Mouse (Mus musculus): Measurements from ENCODE around the gene Rack1. TPM values are rescaled to one million over a fixed set of nuclear protein-coding genes. Genes with fewer than 3 reads are reported as not detected.
A peak's percentile ranks its signal among the peaks of the same experiment; 100 is the strongest.

Gene Rack1
- polyA plus RNA-seq, 1 experiment from 2014 or later: 768 TPM

DNA sequence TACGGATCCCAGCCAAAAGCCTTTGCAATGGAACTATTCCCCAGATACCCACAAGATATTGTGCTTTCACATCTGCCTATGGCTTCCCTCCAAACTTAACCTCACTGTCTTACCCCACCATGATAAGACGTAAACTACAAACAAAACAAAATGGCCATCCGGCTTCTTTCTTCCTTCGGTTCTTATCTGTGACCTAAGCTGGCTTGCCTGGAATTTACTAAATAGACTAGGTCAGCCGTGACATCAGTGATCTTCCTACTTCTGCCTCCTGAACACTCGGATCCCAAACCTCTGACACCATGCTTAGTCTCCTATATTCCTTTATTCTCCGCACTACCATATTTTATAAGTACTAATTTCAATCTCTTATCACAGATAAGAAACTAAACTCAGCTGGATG is 1.8 kb upstream of the Rack1 start:
- peak overlapping the region; percentile 88 for H3K4me3 ChIP-seq
- H3K4me2 ChIP-seq: peak overlapping the region; percentile 95
- H3K27ac ChIP-seq: peak overlapping the region; percentile 90
- peaks cover 24% of the 10 kb centered on the region for H3K36me3 ChIP-seq
- H3K27me3 ChIP-seq (replicated peaks): no peaks in the 10 kb centered on the region
- H3K9me3 ChIP-seq (replicated peaks): no peaks in the 10 kb centered on the region
- 42% methylated on average over 7 of the region's 7 CpGs for WGBS (ENCODE audit: insufficient replicate concordance)
- H3K4me1 ChIP-seq: peaks cover 53% of the 10 kb centered on the region
- H3K9ac ChIP-seq: peak overlapping the region; percentile 93
- no peak for ATAC-seq

DNA sequence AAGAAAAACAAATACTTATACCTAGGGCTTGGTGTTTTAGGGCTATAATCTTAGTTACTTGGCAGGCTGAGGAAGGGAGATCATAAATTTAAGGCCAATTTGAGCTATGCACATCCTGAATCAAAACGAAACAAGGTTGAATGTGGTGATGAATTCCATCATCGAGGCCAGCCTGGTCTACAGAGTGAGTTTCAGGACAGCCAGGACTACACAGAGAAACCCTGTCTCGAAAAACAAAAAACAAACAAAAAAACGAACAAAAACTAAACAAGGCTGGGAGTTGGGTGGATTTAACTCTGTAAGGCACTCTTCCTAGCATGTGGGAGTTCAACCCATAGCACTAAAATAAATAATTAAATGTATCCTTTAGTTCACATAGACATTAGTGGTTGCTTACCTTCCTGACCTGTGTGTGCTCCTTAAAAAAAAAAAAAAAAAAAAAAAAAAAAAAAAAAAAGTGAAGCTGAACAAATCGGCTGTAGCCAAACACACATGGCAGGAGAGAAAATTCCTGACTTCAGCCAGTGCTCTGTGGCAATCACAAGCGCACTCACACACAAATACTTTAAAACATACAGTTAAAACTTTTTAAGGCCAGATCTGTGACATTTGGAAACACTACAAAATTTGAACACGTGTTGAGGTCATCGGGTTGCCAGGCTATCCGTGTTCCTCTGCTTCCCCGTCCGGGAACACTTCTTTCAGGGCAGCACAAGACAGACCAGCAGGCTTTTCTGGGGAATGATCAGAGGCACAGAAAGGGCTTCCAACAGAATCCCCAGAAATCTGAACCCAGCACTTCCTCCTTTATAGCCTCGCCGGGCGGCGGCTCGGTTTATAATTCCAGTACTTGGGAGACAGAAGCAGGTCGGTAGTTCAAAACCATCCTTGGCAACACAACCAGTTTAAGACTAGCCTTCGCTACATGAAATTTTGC is 880 bp upstream of the Rack1 start:
- peak overlapping the region; percentile 95 for H3K4me2 ChIP-seq
- H3K4me1 ChIP-seq: peaks cover 61% of the 10 kb centered on the region
- no peaks in the 10 kb centered on the region for H3K27me3 ChIP-seq (replicated peaks)
- H3K9ac ChIP-seq: peak overlapping the region; percentile 93
- ATAC-seq: no peak
- WGBS (ENCODE audit: insufficient replicate concordance): 7% methylated on average over 18 of the region's 18 CpGs
- H3K27ac ChIP-seq: peak overlapping the region; percentile 90
- H3K4me3 ChIP-seq: peak overlapping the region; percentile 88
- H3K9me3 ChIP-seq (replicated peaks): no peaks in the 10 kb centered on the region
- peaks cover 33% of the 10 kb centered on the region for H3K36me3 ChIP-seq

DNA sequence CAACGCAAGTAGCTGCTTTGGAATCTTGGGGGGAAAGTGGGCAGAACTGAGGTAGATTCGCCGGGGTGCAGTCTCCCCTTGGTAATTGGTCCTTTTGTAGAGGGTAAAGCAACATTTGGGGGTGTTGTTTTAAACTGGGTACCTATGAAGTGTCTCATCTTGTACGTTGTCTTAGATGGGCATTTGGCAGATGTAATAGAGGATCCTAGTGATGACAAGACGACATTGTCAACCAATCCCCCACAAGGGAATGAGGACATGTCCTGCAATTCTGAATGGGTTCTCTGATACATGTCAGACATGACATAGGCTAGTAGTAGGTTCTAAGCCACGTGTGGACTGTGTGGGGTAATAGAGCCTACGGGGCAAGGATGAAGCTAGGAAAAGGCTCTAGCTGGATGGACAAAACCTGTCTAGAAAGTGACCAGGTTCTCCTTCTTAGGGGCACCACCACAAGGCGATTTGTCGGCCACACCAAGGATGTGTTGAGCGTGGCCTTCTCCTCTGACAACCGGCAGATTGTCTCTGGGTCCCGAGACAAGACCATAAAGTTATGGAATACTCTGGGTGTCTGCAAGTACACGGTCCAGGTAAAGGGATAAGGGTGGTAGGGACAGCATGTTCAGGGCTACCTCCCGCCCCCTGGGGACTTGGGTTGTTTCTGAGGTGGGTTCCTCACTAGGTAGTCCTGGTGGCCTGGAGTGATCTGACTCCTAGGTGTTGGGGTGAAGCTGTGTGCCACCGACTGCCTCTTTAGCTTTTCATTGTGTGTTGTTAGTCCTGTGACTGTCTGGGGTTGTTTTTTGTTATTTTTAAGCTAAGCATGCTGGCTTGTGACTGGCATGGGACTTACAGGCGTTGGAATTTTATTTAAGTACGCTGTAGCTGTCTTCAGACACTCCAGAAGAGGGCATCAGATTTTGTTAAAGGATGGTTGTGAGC is 2.0 kb downstream of the Rack1 start:
- peaks cover 62% of the 10 kb centered on the region for H3K36me3 ChIP-seq
- H3K9ac ChIP-seq: peak overlapping the region; percentile 93
- no peak for ATAC-seq
- WGBS (ENCODE audit: insufficient replicate concordance): 49% methylated on average over 17 of the region's 17 CpGs
- peak overlapping the region; percentile 95 for H3K4me2 ChIP-seq
- no peaks in the 10 kb centered on the region for H3K9me3 ChIP-seq (replicated peaks)
- H3K27ac ChIP-seq: peak overlapping the region; percentile 90
- no peaks in the 10 kb centered on the region for H3K27me3 ChIP-seq (replicated peaks)
- H3K4me3 ChIP-seq: peak overlapping the region; percentile 88
- peaks cover 67% of the 10 kb centered on the region for H3K4me1 ChIP-seq

DNA sequence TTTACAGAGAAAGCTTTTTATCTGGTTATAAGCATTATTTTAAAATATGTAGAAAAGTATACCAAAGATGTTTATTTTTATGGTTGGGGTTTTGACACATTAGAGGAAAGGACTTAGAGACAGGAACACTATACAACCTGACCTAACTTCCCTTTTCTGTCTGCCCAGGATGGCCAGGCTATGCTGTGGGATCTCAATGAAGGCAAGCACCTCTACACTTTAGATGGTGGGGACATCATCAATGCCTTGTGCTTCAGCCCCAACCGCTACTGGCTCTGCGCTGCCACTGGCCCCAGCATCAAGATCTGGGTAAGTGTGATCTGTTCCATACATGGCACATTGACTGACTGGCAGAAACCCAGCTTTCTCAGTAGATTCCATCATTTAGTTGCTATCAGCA is 3.9 kb downstream of the Rack1 start:
- H3K4me1 ChIP-seq: peaks cover 50% of the 10 kb centered on the region
- H3K27ac ChIP-seq: peak overlapping the region; percentile 48; the same call in 1 of the 2 replicates
- no peak for ATAC-seq
- H3K4me2 ChIP-seq: no peak overlapping the region
- no peak overlapping the region for H3K9ac ChIP-seq
- WGBS (ENCODE audit: insufficient replicate concordance): 88% methylated on average over 2 of the region's 2 CpGs
- H3K27me3 ChIP-seq (replicated peaks): no peaks in the 10 kb centered on the region
- no peaks in the 10 kb centered on the region for H3K9me3 ChIP-seq (replicated peaks)
- H3K4me3 ChIP-seq: no peak overlapping the region
- peaks cover 81% of the 10 kb centered on the region for H3K36me3 ChIP-seq

DNA sequence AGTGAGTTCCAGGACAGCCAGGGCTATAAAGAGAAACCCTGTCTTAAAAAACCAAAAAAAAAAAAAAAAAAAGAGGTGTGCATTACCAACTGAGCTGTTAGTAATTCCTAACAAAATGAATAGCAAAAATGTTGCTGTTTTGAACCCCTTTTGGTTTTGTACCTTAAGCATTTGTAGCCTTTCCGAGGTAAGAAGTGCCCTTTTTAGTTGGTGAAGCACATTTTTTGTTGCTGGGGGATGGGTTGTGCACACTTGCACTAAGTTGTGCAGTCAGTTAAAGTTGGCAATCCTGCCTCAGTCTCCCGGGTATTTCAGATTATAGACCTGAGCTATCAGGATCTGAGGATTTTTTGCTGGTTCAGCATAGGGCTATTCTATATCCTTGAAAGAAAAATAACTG is 4.8 kb downstream of the Rack1 start:
- H3K27me3 ChIP-seq (replicated peaks): no peaks in the 10 kb centered on the region
- WGBS (ENCODE audit: insufficient replicate concordance): 72% methylated on average over 2 of the region's 2 CpGs
- peaks cover 90% of the 10 kb centered on the region for H3K36me3 ChIP-seq
- H3K27ac ChIP-seq: no peak overlapping the region
- H3K4me3 ChIP-seq: no peak overlapping the region
- ATAC-seq: no peak
- H3K9ac ChIP-seq: no peak overlapping the region
- no peaks in the 10 kb centered on the region for H3K9me3 ChIP-seq (replicated peaks)
- peaks cover 52% of the 10 kb centered on the region for H3K4me1 ChIP-seq
- no peak overlapping the region for H3K4me2 ChIP-seq

DNA sequence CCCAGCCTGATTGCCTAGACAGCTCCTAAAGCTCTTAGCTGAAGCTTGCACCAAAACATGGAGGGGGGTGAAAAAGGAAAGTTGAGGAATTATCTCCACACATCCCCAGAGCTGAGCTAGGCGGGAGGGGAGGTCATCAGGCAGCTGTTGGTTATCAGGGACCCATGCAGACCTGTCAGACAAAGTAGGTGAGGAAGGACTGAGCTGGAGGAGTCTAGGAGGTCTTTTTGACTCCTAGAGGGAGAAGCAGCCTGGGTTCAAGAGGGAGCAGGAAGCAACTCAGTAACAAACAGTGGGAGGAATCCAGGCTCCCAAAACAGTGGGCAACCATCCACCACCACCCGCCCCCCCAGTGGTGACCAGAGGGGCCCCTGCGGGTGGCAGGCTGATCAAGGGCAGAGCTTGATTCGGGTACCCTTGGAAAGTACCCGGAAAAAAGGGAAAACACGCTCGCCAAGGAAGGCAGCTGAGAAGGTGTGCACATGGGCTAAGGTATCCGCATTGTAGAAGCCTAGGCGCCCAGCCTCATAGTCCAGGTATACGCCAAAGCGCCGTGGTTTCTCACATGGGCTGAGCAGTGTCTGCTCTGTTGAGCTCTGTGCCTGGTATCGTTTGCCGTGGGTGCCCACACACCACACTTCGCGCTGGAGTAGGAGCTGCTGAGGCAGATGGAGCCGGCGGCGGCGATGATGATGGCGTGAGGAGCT is 6.9 kb downstream of the Rack1 start:
- H3K4me2 ChIP-seq: no peak overlapping the region
- no peaks in the 10 kb centered on the region for H3K9me3 ChIP-seq (replicated peaks)
- H3K9ac ChIP-seq: no peak overlapping the region
- 47% methylated on average over 21 of the region's 21 CpGs for WGBS (ENCODE audit: insufficient replicate concordance)
- H3K4me1 ChIP-seq: peaks cover 41% of the 10 kb centered on the region
- peaks cover 100% of the 10 kb centered on the region for H3K36me3 ChIP-seq
- ATAC-seq: peak; percentile 76
- no peaks in the 10 kb centered on the region for H3K27me3 ChIP-seq (replicated peaks)
- H3K27ac ChIP-seq: peak overlapping the region; percentile 52
- H3K4me3 ChIP-seq: no peak overlapping the region

DNA sequence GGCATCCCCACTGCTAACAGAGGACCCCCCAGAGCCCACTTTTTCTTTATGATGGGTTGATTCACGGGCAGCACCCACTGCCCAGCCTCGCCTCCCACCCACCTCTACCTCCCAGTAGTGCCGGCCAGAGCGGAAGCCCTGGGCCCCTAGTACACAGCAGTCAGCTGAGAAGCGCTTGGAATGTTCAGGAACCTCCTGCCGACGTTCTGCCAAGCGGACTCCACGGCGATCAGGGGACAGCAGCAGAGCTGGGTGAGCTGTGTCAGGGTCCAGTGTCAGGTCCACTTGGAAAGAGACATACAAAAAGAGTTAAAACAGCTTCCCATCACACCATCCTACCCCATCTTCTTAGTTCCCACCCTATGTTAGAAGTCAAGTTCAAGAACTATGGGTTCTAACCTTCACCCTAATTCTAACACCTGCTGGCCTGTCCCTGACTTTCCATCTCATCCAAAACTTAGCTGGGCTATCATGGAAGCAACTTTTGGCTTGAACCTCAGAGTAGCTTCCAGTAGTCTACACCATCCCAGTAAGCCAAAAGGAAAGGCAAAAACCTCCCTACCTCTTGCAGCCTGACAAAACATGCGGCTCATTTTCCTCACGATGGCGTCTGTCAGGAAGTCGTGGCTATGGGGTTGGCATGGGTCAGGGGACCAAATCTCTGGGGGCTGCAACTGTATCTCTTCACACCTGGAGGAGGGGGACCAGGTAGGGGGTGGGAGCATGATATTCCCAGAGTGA is 7.6 kb downstream of the Rack1 start:
- peak; percentile 33 for ATAC-seq
- Histone ChIP-seq H3K4me1 (peaks cover 34% of the 10 kb centered on the region), H3K27ac (peak overlapping the region; percentile 52)

DNA sequence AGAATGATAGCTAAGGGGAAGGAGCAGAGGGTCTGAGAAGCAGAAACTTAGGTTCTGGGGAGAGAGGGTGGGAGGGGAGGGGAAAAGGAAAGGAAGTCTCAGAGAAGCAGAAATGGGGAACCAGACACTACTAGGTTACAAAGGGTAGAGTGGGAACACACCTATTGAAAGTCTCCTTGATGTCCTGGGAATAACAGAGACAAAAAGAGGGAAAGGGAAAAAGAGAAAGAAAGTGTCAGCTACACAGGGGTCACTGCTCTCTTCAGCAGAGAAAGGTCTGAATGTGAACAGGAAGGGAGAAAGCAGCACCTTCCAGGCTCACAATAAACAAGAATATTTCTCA is 8.1 kb downstream of the Rack1 start:
- peaks cover 100% of the 10 kb centered on the region for H3K36me3 ChIP-seq
- H3K9ac ChIP-seq: no peak overlapping the region
- peaks cover 33% of the 10 kb centered on the region for H3K4me1 ChIP-seq

More for the DNA sequence above, 7.6 kb downstream of the Rack1 start:
- Histone ChIP-seq H3K27me3 (replicated peaks) (no peaks in the 10 kb centered on the region), H3K9me3 (replicated peaks) (no peaks in the 10 kb centered on the region), H3K36me3 (peaks cover 100% of the 10 kb centered on the region), H3K4me2 (no peak overlapping the region), H3K9ac (no peak overlapping the region), H3K4me3 (no peak overlapping the region)
- 52% methylated on average over 14 of the region's 14 CpGs for WGBS (ENCODE audit: insufficient replicate concordance)

DNA sequence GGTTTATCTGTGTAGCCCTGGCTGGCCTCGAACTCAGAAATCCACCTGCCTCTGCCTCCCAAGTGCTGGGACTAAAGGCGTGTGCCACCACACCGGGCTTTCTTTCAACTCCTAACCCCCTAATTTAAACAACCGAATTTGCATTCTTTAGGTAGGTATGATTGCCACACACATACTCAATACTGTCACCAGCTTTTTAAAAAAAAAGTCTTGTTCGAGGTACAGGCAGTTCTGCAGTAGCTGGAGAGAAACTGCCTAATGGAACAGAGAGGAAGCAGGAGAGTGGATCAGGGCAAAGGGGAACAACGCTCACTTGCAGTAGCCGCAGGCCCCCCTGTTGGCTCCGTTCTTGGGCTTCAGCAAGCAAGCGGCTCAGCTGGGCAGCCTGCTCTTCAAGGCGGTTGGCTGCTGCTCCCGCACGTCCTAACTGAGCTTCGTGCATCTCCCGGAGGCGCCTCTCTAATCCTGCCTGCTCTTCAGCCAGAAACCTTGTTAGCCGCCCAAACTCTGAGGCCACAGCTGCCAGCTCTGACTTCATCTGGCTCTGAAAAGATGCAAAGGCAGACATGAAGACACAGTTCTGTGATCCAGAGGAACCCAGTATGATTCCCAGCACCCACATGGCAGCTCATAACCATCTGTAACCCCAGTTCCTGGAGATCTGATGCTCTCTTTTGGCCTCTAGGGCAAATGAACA is 8.8 kb downstream of the Rack1 start:
- 0 out of 2 replicates have a peak overlapping the region, but pooled peaks have one; percentile 32 for H3K27ac ChIP-seq
- WGBS (ENCODE audit: insufficient replicate concordance): 76% methylated on average over 16 of the region's 16 CpGs

More for the DNA sequence above, 8.1 kb downstream of the Rack1 start:
- H3K9me3 ChIP-seq (replicated peaks): no peaks in the 10 kb centered on the region
- H3K27ac ChIP-seq: peak overlapping the region; percentile 46; the same call in 1 of the 2 replicates
- H3K27me3 ChIP-seq (replicated peaks): no peaks in the 10 kb centered on the region
- H3K4me2 ChIP-seq: no peak overlapping the region
- ATAC-seq: no peak
- H3K4me3 ChIP-seq: no peak overlapping the region

DNA sequence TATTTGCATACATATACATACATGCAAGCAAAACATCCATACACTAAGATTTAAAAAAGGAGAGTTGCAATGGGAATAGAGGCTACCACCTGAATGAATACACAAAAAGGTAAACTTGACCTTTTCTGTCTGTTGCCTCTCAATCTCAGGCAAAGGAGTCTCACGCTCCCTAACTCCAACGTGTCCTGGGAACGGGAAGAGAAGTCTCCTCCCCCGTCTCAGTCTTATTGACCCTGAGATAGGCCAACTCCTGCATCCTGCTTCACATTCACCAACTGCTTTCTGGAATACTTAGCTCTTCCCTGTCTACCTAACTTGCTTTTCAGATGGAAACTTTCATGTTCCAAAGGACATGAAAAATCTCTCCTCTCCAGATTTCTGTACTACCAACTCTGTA is 9.3 kb downstream of the Rack1 start:
- peaks cover 32% of the 10 kb centered on the region for H3K4me1 ChIP-seq
- 0 out of 2 replicates have a peak overlapping the region, but pooled peaks have one; percentile 40 for H3K27ac ChIP-seq
- WGBS (ENCODE audit: insufficient replicate concordance): 65% methylated on average over 4 of the region's 4 CpGs

More for the DNA sequence above, 8.8 kb downstream of the Rack1 start:
- Histone ChIP-seq H3K4me2 (no peak overlapping the region), H3K27me3 (replicated peaks) (no peaks in the 10 kb centered on the region), H3K9me3 (replicated peaks) (no peaks in the 10 kb centered on the region), H3K4me3 (no peak overlapping the region), H3K36me3 (peaks cover 98% of the 10 kb centered on the region), H3K9ac (no peak overlapping the region), H3K4me1 (peaks cover 32% of the 10 kb centered on the region)
- ATAC-seq: no peak

More for the DNA sequence above, 9.3 kb downstream of the Rack1 start:
- Histone ChIP-seq H3K9ac (no peak overlapping the region), H3K9me3 (replicated peaks) (no peaks in the 10 kb centered on the region), H3K4me3 (no peak overlapping the region), H3K27me3 (replicated peaks) (no peaks in the 10 kb centered on the region), H3K36me3 (peaks cover 96% of the 10 kb centered on the region), H3K4me2 (no peak overlapping the region)
- no peak for ATAC-seq
